Mouse (Mus musculus) limb, embryonic 15.5 days (tissue): ENCODE measurements at regions not wholly inside any gene's neighbourhood (a gene's known extent, or its start where the extent isn't known, plus 50 kb on each side); places are given as distances from the start of the nearest gene placed in this dataset.

Source experiments
- ATAC-seq: fragments of 200-750 bp; cut with Nextera tagmentation; 2 replicates; pipeline ENCODE4 v1.8.0; 2017; ENCODE audit warnings: low read depth, moderate TSS enrichment; ENCODE audit not compliant: insufficient number of reproducible peaks, low FRiP score, low TSS enrichment
- H3K27ac ChIP-seq: fragments of 300-500 bp; sonication (generic); 2 replicates; pipeline ENCODE4 v1.5.1; 2015; ENCODE audit warnings: moderate library complexity, mild to moderate bottlenecking, inconsistent platforms
- H3K27me3 ChIP-seq: fragments of 300-500 bp; sonication (generic); 2 replicates; pipeline ENCODE4 v1.6.1; 2015; ENCODE audit warnings: inconsistent platforms
- H3K36me3 ChIP-seq: fragments of 300-500 bp; sonication (generic); 2 replicates; pipeline ENCODE4 v1.6.1; 2015; ENCODE audit warnings: inconsistent platforms
- H3K4me1 ChIP-seq: fragments of 300-500 bp; sonication (generic); 2 replicates; pipeline ENCODE4 v1.6.1; 2015; ENCODE audit warnings: inconsistent platforms
- H3K4me2 ChIP-seq: fragments of 300-500 bp; sonication (generic); 2 replicates; pipeline ENCODE4 v1.6.1; 2015; ENCODE audit warnings: mild to moderate bottlenecking, inconsistent platforms
- H3K4me3 ChIP-seq: fragments of 300-500 bp; sonication (generic); 2 replicates; pipeline ENCODE4 v1.5.1; 2015; ENCODE audit warnings: mild to moderate bottlenecking, inconsistent platforms
- H3K9ac ChIP-seq: fragments of 300-500 bp; sonication (generic); 2 replicates; pipeline ENCODE4 v1.6.1; 2015; ENCODE audit warnings: inconsistent platforms
- H3K9me3 ChIP-seq: fragments of 300-500 bp; sonication (generic); 2 replicates; pipeline ENCODE4 v1.6.1; 2016; ENCODE audit warnings: inconsistent platforms
- WGBS: fragments of 180-500 bp; shearing (Covaris S2); methylation state at CpG from one replicate; pipeline ENCODE4 v1.1.7; 2015; 5-methylcytosine and 5-hydroxymethylcytosine counted together

- Histone ChIP-seq H3K36me3 (no peaks in the 10 kb centered on the region), H3K9ac (no peak overlapping the region), H3K4me3 (no peak overlapping the region), H3K27ac (no peak overlapping the region), H3K9me3 (no peaks in the 10 kb centered on the region), H3K4me1 (peaks cover 3% of the 10 kb centered on the region; the same call in 1 of the 2 replicates), H3K4me2 (no peak overlapping the region), H3K27me3 (no peaks in the 10 kb centered on the region)
- ATAC-seq = no peak
- 85% methylated on average over 1 of the region's 1 CpGs for whole genome bisulfite sequencing
Measured at GRCm38 (mm10) chr11:45058658-45059057, 441.5 kb downstream of the Ebf1 start.

GRCm38 (mm10) chr11:45066592-45066991, 449.5 kb downstream of the Ebf1 start:
- no peak overlapping the region for H3K4me3 ChIP-seq
- no peaks in the 10 kb centered on the region for H3K9me3 ChIP-seq
- no peaks in the 10 kb centered on the region; the same call in 1 of the 2 replicates for H3K4me1 ChIP-seq
- H3K9ac ChIP-seq = no peak overlapping the region
- H3K27me3 ChIP-seq = no peaks in the 10 kb centered on the region
- H3K4me2 ChIP-seq = no peak overlapping the region
- H3K36me3 ChIP-seq = no peaks in the 10 kb centered on the region
- ATAC-seq = no peak
- 82% methylated on average over 3 of the region's 3 CpGs for WGBS
- no peak overlapping the region for H3K27ac ChIP-seq

GRCm38 (mm10) chr11:45070280-45070679, 453.2 kb downstream of the Ebf1 start:
- no peak overlapping the region for H3K9ac ChIP-seq
- H3K4me1 ChIP-seq = no peaks in the 10 kb centered on the region
- H3K9me3 ChIP-seq = no peaks in the 10 kb centered on the region
- no peak overlapping the region for H3K27ac ChIP-seq
- H3K36me3 ChIP-seq = no peaks in the 10 kb centered on the region
- H3K27me3 ChIP-seq = no peaks in the 10 kb centered on the region
- H3K4me2 ChIP-seq = no peak overlapping the region
- no peak for ATAC-seq
- 79% methylated on average over 1 of the region's 1 CpGs for WGBS
- H3K4me3 ChIP-seq = no peak overlapping the region

- ATAC-seq = no peak
- no peak overlapping the region for H3K27ac ChIP-seq
Measured at GRCm38 (mm10) chr11:45071195-45071594, 454.1 kb downstream of the Ebf1 start.

GRCm38 (mm10) chr11:45084506-45085037, 467.5 kb downstream of the Ebf1 start:
- H3K36me3 ChIP-seq = no peaks in the 10 kb centered on the region

More at GRCm38 (mm10) chr11:45071195-45071594, 454.1 kb downstream of the Ebf1 start:
- WGBS = 77% methylated on average over 2 of the region's 2 CpGs
- H3K27me3 ChIP-seq = no peaks in the 10 kb centered on the region
- no peaks in the 10 kb centered on the region for H3K9me3 ChIP-seq
- no peaks in the 10 kb centered on the region for H3K4me1 ChIP-seq
- H3K36me3 ChIP-seq = no peaks in the 10 kb centered on the region
- H3K4me3 ChIP-seq = no peak overlapping the region
- no peak overlapping the region for H3K9ac ChIP-seq
- H3K4me2 ChIP-seq = no peak overlapping the region

GRCm38 (mm10) chr11:45085145-45085544, 468.0 kb downstream of the Ebf1 start:
- H3K27ac ChIP-seq = no peak overlapping the region
- H3K4me1 ChIP-seq = peaks cover 2% of the 10 kb centered on the region; the same call in 1 of the 2 replicates
- no peak overlapping the region for H3K4me2 ChIP-seq
- H3K27me3 ChIP-seq = no peaks in the 10 kb centered on the region
- H3K9me3 ChIP-seq = no peaks in the 10 kb centered on the region
- H3K36me3 ChIP-seq = no peaks in the 10 kb centered on the region
- no peak for ATAC-seq
- H3K9ac ChIP-seq = no peak overlapping the region
- no peak overlapping the region for H3K4me3 ChIP-seq

More at GRCm38 (mm10) chr11:45084506-45085037, 467.5 kb downstream of the Ebf1 start:
- Histone ChIP-seq H3K4me2 (no peak overlapping the region), H3K4me3 (no peak overlapping the region), H3K9me3 (no peaks in the 10 kb centered on the region), H3K27me3 (no peaks in the 10 kb centered on the region), H3K27ac (no peak overlapping the region), H3K4me1 (peaks cover 2% of the 10 kb centered on the region; the same call in 1 of the 2 replicates), H3K9ac (no peak overlapping the region)
- WGBS = 45% methylated on average over 4 of the region's 4 CpGs
- no peak for ATAC-seq

GRCm38 (mm10) chr11:45087186-45087915, 470.2 kb downstream of the Ebf1 start:
- 61% methylated on average over 5 of the region's 5 CpGs for WGBS
- Histone ChIP-seq H3K36me3 (no peaks in the 10 kb centered on the region), H3K4me1 (peaks cover 2% of the 10 kb centered on the region; the same call in 1 of the 2 replicates), H3K9me3 (no peaks in the 10 kb centered on the region), H3K9ac (no peak overlapping the region), H3K4me2 (no peak overlapping the region), H3K27ac (no peak overlapping the region), H3K27me3 (no peaks in the 10 kb centered on the region), H3K4me3 (no peak overlapping the region)
- ATAC-seq = no peak

GRCm38 (mm10) chr11:45088286-45088685, 471.2 kb downstream of the Ebf1 start:
- Histone ChIP-seq H3K4me2 (no peak overlapping the region), H3K4me3 (no peak overlapping the region), H3K9me3 (no peaks in the 10 kb centered on the region), H3K27me3 (no peaks in the 10 kb centered on the region), H3K9ac (no peak overlapping the region), H3K36me3 (no peaks in the 10 kb centered on the region), H3K27ac (no peak overlapping the region), H3K4me1 (peaks cover 2% of the 10 kb centered on the region; the same call in 1 of the 2 replicates)
- ATAC-seq = no peak
- WGBS = 87% methylated on average over 1 of the region's 1 CpGs

- no peak overlapping the region for H3K4me3 ChIP-seq
- H3K9me3 ChIP-seq = no peaks in the 10 kb centered on the region
- no peaks in the 10 kb centered on the region for H3K36me3 ChIP-seq
- no peak overlapping the region for H3K27ac ChIP-seq
- H3K4me2 ChIP-seq = no peak overlapping the region
- no peak for ATAC-seq
- H3K27me3 ChIP-seq = no peaks in the 10 kb centered on the region
- 66% methylated on average over 3 of the region's 3 CpGs for WGBS
- peaks cover 2% of the 10 kb centered on the region; the same call in 1 of the 2 replicates for H3K4me1 ChIP-seq
- no peak overlapping the region for H3K9ac ChIP-seq
Measured at GRCm38 (mm10) chr11:45089561-45089960, 472.4 kb downstream of the Ebf1 start.

GRCm38 (mm10) chr11:45103498-45104336, 486.6 kb downstream of the Ebf1 start:
- ATAC-seq = no peak
- Histone ChIP-seq H3K4me3 (no peak overlapping the region), H3K4me1 (peaks cover 6% of the 10 kb centered on the region), H3K27ac (no peak overlapping the region), H3K9ac (no peak overlapping the region), H3K27me3 (no peaks in the 10 kb centered on the region), H3K9me3 (no peaks in the 10 kb centered on the region), H3K4me2 (no peak overlapping the region), H3K36me3 (no peaks in the 10 kb centered on the region)
- WGBS = 46% methylated on average over 12 of the region's 12 CpGs

- H3K27ac ChIP-seq = no peak overlapping the region
- no peak overlapping the region for H3K4me3 ChIP-seq
- no peak for ATAC-seq
- H3K9me3 ChIP-seq = no peaks in the 10 kb centered on the region
- 80% methylated on average over 1 of the region's 1 CpGs for WGBS
- H3K9ac ChIP-seq = no peak overlapping the region
- H3K27me3 ChIP-seq = no peaks in the 10 kb centered on the region
- no peaks in the 10 kb centered on the region; the same call in 1 of the 2 replicates for H3K4me1 ChIP-seq
- H3K4me2 ChIP-seq = no peak overlapping the region
- H3K36me3 ChIP-seq = no peaks in the 10 kb centered on the region
Measured at GRCm38 (mm10) chr11:45116702-45117101, 499.6 kb downstream of the Ebf1 start.

- no peak overlapping the region for H3K4me2 ChIP-seq
- no peak overlapping the region for H3K9ac ChIP-seq
- no peak overlapping the region for H3K4me3 ChIP-seq
- no peaks in the 10 kb centered on the region for H3K9me3 ChIP-seq
- no peak for ATAC-seq
- WGBS = 48% methylated on average over 2 of the region's 2 CpGs
- no peaks in the 10 kb centered on the region for H3K27me3 ChIP-seq
- no peaks in the 10 kb centered on the region for H3K4me1 ChIP-seq
- no peaks in the 10 kb centered on the region for H3K36me3 ChIP-seq
- H3K27ac ChIP-seq = no peak overlapping the region
Measured at GRCm38 (mm10) chr11:45123276-45123675, 506.2 kb downstream of the Ebf1 start.
